Mouse (Mus musculus) thymus, adult 2 months (tissue): Measurements from ENCODE around the gene Pld3.

Experiments used
- CTCF ChIP-seq: fragments of 200-500 bp; IDR thresholded peaks from 2 replicates; pipeline ENCODE4 v1.5.1; 2012; ENCODE audit warnings: mild to moderate bottlenecking, control low read depth, low read length, moderate library complexity, borderline replicate concordance; ENCODE audit not compliant: control insufficient read depth, poor library complexity, insufficient read depth; ENCODE audit errors: extremely low read depth
- POLR2A ChIP-seq: fragments of 200-500 bp; IDR thresholded peaks from 2 replicates; pipeline ENCODE4 v1.6.1; 2012; ENCODE audit warnings: mild to moderate bottlenecking, low read length, control low read depth, moderate library complexity; ENCODE audit not compliant: control insufficient read depth, poor library complexity, insufficient read depth; ENCODE audit errors: extremely low read depth

GRCm38 (mm10) chr7:27523805-27524204 lies 29.2 kb downstream of the Pld3 start:
- TF ChIP-seq CTCF (no peak), POLR2A (no peak)
